Mouse (Mus musculus): ENCODE measurements around the gene Uqcr11.

Gene Uqcr11

DNA sequence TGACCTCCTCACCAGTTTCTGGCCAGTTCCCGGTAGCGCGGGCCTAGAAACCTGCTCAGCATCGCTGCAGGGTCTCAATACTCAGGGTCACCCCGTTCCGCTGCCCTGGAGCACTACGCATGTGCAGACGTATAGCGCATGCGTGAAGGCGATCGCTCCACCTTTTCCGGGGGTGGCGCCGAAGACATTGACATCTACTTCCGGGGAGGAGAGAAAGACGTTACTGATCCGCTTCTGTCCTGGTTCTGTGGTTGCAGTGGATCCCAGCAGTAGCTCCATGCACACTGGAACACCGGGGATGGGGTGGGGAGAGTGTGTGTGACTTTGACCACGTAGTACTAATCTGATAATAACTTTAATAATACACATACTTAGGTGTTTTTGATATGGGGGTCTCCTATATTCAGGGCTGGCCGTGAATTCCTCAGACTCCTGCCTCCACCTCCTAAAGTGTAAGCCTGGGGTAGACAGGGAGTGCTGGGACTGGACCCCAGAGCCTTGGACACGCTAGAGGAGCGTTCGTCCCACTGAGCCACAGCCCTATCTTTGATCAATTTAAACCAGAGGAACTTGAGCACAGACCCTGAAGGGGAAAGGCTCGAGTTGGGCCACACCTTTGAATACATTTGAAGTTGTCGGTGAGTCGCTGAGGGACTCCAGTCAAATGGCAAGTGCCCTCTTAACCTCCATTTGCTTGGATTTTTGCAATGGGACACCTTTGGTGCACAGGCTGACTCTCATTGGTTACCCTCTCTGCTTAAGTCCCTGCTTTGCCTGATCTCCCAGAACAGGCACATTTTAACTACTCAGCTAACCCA lies at the start of gene Uqcr11:
Gene Uqcr11, minus strand, starts transcription at position 147 of the 818 bp plus-strand sequence.
- peak; percentile 92 for DNase-seq

DNA sequence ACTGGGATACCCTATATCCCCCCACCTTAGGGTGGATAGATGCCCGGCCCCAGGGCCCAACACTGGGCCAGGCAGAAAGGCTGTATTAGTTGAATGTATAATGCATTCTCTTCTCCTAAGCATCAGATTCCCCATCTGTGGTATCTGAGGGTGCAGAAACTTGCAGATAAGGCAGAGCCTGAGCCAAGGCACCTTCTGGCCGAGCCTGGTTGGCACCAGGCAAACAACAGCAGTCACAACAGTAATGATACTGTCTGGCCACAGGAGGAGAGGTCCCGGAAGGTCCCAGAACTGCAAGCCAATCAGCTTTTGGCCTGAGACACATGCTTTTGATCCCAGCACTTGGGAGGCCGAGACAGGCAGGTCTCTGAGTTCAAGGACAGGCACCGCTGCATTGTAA lies 49.1 kb upstream of the Uqcr11 start:
- DNase-seq: no peak

DNA sequence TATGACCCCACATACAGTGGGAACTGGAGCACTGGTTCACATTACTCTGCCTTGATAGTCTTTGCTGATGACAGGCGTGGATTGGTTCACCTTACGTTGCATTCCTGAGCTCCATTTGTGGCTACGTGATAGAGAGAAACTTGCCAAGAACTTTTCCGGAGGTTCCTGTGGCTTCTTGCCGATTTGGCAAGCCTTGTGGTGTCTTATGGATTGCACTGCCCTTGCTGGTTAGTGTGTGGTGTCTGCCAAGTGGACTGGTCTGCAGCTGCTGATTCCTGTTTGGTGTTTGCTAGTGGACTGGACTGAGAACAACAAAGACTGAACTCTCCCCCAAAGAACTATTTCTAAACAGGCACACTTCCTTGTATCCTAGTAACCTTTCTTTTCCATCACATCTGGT lies 48.2 kb upstream of the Uqcr11 start:
- DNase-seq: no peak

DNA sequence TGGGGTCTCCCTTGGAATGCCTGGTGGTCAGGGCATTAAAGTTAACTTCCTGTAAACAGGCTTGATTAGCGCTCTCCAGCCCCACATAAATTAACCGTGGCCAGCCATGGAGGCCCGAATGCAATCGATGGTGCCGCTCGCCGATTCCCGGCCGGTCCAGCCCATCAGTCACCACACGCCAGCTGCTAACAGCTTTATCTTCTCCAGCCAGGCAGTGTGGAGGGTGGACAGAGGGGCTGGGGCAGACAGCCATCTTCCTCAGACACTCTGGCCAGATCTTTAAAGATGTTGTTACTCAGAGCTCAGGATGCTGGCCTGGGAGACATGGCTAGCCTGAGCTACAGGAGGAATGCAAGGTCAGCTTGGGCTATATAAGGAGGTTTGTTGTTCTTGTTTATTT lies 47.0 kb upstream of the Uqcr11 start:
- DNase-seq: no peak

DNA sequence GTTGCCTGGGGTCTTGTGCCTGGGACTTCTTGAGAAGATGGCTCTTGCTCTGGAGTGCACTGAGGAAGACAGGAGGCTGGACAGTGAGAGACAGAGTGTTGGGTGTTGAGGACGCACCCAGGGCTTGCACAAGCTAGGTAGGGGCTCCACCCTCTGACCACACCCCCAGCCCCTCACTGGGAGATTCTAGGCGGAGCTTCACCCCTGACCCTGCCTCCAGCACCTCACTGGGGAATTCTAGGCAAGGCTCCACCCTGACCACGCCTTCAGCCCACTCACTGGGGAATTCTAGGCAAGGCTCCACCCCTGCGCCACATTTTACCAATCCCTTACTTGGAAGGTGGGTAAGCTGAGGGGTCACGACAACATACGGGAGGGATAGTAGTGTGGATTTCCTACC lies 44.0 kb upstream of the Uqcr11 start:
- DNase-seq: no peak

DNA sequence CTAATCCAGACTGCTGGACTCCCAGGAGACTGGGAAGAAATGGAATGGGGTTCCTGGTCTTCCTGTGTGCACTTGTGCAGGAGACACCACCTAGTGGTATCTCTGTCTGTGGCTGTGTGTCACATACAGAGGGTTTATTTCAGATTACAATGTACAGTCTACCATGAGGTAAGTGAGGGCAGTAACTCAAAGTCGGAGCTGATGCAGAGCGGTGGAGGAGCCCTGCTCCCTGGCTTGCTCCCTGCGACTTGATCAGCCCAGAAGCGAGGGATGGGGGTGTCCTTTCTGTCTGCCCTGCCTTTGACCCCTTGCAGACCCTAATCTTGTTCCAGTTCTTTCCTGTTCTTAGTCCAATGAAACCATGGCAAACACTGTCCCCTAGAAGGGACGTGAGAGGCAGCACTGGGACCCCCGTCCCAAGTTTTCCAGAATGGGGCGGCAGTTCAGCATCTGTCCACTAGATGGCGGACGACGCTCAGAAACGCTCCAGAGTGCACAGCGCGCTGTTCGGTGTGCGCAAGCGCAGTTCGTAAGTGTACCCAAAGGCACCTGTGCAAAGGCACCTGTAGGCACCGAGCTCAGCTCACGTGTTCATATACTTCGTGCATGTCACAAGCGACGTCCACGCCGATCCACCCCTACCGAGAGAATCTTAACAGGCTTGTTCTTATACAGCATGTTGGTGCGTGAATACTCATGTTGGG lies 39.4 kb upstream of the Uqcr11 start:
- peak; percentile 80 for DNase-seq

DNA sequence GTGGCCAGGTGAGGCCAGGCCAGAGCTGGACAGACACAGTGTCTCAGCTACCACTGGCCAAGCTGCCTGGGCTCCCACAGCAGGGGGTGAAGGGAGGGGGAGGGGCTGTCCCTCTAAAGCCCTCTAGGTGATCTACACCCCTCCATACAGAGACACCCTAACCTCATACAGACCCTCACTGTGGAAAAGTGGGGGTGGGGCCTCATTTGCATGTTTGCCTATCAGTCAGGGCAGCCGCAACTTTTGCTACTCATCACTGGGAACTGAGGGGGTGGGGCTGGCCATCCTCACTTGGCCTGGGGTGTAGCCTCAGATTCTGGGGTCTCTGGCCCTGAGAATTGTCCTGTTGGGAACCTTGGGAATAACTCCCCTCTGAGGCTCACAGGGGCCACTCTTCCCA lies 38.4 kb upstream of the Uqcr11 start:
- no peak for DNase-seq

DNA sequence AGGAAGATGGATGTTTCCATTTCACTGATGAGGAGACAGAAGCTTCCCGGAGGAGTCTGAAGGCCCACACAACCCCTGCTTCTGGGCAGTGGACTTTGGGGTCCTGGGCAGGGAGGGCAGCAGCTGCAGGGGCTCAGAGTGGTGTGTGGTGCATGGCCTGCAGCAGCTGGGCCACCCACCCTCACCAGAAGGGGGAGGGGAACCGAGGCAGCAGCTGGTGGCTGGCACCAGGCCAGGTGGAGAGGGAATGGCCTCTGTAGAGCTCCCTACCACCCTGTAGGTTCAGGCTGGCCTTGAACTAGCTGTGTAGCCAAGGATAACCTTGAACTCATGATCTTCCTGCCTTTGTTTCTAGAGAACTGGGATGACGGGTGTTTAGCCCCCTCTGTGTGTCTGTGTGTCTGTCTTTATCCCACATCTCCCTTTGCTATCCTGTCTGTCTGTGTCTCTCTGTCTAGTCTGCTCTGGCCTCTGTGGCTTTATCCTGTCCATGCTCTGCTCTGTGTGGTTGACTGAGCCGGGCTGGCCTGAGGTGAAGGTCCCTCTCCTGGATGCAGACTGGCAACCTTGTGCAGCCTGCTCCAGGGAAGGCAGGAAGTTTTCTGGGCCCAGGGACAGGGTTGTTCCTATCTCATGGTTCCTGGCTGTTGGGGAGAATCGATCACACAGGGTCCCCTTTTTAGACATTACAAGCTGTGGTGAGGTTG lies 37.9 kb upstream of the Uqcr11 start:
- DNase-seq: no peak

DNA sequence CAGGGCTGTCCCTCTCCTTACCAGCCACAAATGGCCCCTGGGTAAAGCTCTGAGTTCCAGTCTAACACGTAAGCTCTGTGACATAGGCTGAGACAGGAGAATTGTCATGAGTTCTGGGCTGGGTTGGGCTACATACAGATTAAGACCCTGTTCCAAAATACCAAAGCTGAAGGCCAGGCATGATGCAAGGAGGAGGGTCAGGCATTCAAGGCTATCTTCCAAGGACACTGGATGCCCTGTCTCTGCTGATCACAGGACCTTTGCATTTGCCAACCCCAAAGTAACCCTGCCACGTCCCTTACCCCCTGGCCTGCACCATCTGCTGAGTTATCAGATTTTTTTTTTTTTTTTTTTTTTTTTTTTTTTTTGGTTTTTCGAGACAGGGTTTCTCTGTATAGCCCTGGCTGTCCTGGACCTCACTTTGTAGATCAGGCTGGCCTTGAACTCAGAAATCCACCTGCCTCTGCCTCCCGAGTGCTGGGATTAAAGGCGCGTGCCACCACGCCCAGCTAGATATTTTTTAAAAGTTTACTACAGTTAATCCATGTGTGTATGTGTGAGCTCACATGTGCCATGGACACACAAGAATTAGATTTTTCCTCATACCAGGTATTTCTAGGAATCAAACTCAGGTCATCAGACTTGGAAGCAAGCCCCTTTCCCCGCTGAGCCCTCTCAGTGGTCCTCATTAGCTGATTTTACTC lies 37.1 kb upstream of the Uqcr11 start:
- no peak for DNase-seq

DNA sequence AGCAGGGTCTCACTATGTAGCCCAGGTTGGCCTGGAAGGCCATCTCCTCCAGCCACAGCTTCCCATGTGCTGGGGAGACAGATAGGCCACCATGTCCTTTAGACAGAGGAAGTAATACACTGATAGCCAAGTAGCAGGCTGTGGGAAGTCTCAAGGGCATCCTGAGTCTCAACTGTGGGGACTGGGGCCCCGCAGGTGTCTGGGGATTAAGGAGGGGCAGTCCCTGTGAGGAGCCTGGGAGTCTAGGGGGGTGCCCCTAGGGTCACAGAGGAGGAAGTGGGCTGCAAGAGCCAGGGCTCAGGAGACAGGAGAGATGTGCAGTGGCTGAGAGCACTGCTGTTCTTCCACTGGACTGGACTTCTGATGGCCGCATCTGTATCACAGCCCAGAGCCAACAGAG lies 36.4 kb upstream of the Uqcr11 start:
- no peak for DNase-seq

DNA sequence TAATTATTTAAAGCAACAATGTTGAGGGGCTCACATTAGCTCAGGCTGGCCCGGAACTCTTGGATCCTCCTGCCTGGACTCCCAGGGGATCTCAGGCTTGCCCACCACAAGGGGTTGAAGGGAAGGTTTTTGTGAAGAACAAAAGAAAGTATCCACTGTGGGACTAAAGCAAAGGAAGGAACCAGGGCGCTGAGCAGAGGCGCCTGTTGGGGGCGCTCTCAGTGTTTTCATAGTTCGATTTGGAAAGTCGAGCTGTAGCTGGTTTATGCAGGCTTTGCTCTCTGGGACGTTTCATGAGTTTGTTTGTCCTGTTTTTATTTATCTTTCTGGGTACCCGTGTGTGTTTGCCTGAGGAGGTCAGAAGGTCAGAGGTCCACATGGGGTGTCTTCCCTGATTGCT lies 35.0 kb upstream of the Uqcr11 start:
- DNase-seq: no peak

DNA sequence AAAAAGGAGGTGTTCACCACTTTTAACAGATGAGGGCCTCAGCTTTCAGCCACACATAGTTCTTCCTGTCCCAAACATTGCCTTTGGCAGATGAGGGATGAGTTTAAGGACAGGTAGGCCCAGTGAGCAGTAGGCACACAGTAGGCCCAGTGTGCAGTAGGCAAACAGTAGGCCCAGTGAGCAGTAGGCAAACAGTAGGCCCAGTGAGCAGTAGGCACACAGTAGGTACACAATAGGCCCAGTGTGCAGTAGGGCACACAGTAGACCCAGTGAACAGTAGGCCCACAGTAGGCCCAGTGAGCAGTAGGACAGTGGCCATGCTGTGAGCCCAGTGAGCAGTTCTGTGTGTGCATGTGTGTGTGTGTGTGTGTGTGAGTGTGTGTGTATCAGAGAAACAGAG lies 33.4 kb upstream of the Uqcr11 start:
- DNase-seq: no peak

DNA sequence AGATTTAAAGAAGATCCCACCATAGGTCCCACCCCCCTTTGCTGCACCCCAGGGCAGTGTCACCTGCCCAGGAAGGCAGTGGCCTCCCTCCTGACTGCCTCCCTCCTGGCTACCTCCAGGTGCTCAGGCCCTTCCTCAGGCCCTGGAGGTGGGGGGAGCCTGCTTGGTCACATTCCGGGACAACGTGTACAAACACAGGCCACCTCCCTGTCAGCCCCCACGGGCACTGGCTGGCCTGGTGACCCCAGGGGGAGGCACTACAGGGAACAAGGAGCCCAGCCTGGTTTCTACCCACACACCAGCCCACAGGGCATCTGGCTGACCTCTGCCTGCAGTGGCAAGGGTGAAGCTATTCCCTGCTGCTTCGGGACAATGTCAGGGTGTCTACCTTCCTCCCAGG lies 31.3 kb upstream of the Uqcr11 start:
- DNase-seq: peak; percentile 37

DNA sequence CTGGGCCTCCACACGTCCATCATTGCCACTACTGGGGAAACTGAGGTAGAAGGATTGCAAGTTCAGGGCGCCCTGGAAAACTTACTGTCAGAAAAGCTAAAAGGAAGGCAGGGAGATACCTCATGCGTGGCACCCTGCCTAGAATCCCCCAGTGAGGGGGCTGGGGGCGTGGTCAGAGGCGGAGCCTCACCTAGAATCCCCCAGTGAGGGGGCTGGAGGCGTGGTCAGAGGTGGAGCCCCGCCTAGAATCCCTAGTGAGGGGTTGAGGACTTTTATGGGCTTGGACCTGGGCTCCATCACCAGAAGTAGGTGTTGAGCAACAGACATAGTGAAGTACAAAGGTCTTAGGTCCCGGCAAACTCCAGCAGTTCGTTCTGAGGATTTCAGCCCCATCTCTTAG lies 29.6 kb upstream of the Uqcr11 start:
- no peak for DNase-seq

DNA sequence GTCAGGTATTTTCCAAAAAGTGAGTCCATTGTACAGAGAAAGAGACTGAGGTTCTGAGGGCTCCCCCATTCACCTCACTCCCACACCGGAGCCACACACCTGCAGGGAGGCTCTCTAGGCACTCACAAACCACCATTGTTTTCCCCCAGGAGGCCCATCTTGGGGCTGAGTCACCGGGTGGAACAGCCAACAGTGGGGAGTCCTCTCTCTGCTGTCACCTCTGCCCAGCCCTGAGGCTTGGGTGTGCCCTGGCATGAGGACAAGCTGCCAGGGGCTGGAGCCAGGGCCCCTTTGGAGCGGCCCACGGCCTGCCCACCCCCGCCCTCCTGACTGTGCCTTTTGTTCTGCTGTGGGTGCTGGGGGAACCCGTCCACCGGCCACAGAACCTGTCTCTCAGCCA lies 29.1 kb upstream of the Uqcr11 start:
- DNase-seq: no peak

DNA sequence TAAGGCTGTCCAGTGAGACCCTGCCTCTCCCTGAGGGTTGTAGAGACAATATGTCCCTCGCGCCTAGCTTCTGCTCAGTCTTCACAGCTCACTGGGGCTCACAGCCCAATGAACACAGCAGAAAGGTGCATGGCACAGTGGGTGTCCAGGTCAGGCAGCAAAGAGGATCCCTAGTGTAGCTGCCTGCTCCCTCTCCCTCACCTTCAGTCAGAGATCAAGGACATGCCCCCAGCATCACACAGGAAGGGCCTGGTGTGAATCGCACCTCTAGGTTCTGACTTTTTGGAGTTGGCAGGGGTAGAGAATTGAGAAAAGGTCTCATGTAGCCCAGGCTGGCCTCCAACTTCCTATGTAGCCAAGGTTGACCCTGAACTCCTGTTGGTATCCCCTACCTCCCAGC lies 28.2 kb upstream of the Uqcr11 start:
- no peak for DNase-seq

DNA sequence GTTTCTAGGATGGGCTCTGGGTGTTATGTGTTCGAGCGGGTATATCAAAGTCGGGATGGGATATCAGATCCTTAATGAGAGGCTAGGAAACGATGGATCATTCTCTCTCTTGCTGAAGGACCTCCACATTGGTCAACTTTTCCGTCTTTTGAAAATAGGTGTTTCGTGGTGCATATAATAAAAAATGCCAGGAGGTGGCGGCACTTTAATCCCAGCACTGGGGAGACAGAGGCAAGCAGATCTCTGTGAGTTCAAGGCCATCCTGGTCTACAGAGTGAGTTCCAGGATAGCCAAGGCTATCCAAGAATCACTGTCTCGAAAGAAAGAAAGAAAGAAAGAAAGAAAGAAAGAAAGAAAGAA lies 27.6 kb upstream of the Uqcr11 start:
- DNase-seq: no peak

DNA sequence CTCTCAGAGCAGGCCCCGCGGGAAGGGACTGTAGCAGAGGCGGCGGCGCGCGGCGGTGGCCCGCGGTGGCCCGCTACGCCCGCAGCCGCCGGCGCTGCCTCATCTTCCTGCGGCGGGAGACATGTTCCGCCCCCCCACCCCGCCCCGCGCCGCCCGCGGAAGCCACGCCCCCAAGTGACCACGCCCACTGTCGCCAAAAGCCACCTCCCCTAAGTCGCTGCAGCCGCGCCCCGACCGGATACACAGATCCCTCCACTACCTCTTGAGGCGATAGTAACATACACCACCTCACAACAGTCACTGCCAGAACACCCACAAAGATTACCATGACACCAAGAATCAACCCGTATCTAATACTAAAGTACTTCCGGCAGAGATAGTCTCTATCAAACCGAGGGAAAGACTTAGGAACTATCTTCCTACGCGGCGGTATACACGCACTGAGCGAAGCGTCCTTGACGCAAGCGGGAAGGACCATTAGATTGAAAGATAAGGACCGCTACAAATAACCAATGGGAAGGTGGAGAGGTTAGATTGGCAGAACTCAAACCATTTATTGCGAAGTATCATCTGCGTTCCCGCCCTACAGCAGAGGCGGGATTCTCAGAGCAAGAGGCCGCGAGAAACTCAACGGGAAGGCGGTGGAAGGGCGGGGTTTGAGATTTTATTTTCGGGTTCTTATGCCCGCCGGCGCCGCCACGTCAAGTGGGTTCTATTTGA lies 27.0 kb upstream of the Uqcr11 start, which contains the start of gene Tcf3:
Gene Tcf3, minus strand, starts transcription at position 135 of the 720 bp plus-strand sequence.
- DNase-seq: peak; percentile 99

DNA sequence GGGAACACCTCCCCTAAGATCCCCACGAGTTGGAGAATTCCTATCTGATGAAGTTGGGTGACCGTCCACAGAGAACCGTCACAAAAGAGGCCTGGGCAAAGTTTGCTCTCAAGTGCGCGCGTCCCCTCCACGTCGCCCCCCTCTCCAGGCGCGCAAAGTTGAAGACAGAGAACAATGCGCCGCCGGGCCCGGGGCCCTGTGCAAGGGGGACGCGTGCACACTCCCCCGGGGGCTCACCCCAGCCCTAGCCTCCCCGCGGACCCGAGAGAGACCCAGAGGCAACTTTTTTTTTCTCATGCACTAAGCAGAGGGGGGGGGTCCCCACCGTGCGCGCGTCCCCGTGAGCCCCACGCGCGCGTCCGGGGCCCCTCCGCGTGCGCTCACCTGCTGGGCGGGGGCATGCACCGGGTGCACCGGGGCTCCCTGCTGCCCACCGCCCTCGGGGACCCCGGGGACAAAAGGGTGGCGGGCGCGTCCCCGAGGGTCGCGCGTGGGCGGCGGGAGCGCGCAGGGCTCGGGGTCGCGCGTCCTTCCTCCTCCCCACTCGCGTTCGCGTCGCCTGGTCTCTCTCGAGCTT lies 26.4 kb upstream of the Uqcr11 start:
- peak; percentile 28 for DNase-seq

DNA sequence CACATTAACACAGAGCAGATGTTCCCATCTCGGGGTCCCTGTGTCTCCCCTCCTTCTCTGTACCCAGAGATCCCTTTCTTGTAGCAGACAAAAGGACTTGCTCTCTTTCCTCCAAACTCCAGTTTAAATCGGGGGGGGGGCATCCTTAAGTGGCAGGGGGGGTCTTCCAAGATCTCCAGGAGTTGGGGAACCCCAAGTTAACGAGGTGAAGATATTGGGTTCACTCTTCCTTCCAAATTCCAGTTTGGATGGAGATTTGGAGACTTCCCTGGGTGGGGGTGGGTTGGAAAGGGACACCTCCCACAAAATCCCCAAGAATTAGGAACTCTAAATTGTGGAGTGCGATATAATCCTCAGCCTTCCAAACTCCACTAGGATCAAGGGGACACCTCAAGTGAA lies 25.8 kb upstream of the Uqcr11 start:
- no peak for DNase-seq

DNA sequence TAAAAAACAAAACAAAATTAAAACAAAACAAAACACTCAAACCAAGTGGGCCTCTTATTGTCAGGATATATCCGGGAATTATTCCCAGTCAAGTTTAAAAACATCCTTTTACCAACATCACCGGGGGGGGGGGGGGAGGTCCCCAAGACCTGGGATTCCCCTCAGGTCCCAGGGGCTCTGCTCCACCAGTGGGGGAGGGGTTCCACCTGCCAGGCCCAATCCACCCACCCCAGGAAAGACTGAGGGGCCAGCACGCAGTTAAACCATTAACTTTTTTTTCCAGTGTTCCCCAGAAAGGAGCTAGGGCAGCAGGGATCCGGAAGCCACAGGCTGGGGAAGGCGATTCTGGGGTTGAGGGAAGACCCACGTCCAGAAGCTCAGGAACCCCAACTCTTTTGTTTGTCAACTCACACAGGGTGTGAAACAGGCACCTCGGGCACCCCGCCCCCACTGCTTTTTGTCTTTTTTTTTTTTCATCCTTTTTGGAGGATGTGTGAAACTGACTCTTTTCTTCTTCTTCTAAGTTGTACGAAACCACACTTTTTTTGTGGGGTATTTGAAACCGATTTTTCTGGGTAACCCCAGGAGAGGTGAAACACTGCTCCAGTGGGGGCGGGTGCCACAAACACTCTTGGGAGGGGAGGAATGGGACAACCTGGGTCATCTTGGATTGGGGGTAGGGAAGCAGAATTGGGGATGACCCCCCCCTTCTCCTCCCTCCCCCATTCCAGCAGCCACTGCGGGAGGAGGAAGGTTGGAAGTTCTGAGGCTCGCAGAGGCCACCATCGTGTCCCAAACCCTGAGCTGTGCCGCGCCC lies 25.1 kb upstream of the Uqcr11 start:
- no peak for DNase-seq

All from kidney, adult 11 months (tissue).